Mouse (Mus musculus) hindbrain, embryonic 15.5 days (tissue): ENCODE results near the gene Dnajc30. TPM values are rescaled to one million over a fixed set of nuclear protein-coding genes. Genes with fewer than 3 reads are reported as not detected.

Experiments used
- ATAC-seq: fragments of 200-750 bp; cut with Nextera tagmentation; 2 replicates; pipeline ENCODE4 v1.8.0; 2017; ENCODE audit warnings: low read depth, moderate number of reproducible peaks, moderate TSS enrichment; ENCODE audit not compliant: low FRiP score
- H3K27ac ChIP-seq: fragments of 300-500 bp; sonication (generic); replicated peaks from 2 replicates; pipeline ENCODE4 v1.5.1; 2015; ENCODE audit warnings: mild to moderate bottlenecking, inconsistent platforms
- H3K27me3 ChIP-seq: fragments of 300-500 bp; sonication (generic); 2 replicates; pipeline ENCODE4 v1.6.1; 2015; ENCODE audit warnings: control low read depth, inconsistent platforms
- H3K36me3 ChIP-seq: fragments of 300-500 bp; sonication (generic); 2 replicates; pipeline ENCODE4 v1.6.1; 2015; ENCODE audit warnings: control low read depth, inconsistent platforms
- H3K4me1 ChIP-seq: fragments of 300-500 bp; sonication (generic); replicated peaks from 2 replicates; pipeline ENCODE4 v1.6.1; 2015; ENCODE audit warnings: control low read depth, inconsistent platforms
- H3K4me2 ChIP-seq: fragments of 300-500 bp; sonication (generic); 2 replicates; pipeline ENCODE4 v1.6.1; 2015; ENCODE audit warnings: moderate library complexity, mild to moderate bottlenecking, inconsistent platforms
- H3K4me3 ChIP-seq: fragments of 300-500 bp; sonication (generic); 2 replicates; pipeline ENCODE4 v1.5.1; 2015; ENCODE audit warnings: mild to moderate bottlenecking, inconsistent platforms
- H3K9ac ChIP-seq: fragments of 300-500 bp; sonication (generic); 2 replicates; pipeline ENCODE4 v1.6.1; 2015; ENCODE audit warnings: inconsistent platforms
- H3K9me3 ChIP-seq: fragments of 300-500 bp; sonication (generic); 2 replicates; pipeline ENCODE4 v1.6.1; 2016; ENCODE audit warnings: control low read depth, inconsistent platforms
- WGBS: fragments of 180-500 bp; shearing (Covaris S2); methylation state at CpG from one replicate; pipeline ENCODE4 v1.1.7; 2015; 5-methylcytosine and 5-hydroxymethylcytosine counted together
- polyA plus RNA-seq: library from polyadenylated mRNA; unstranded; fragments of >200 nt; fragmentation: Nextera tagmentation; extraction: Ambion mirVana; gene quantifications from 2 replicates; pipeline ENCODE4 v1.2.1, GENCODE M21; 2015

Gene Dnajc30
- polyA plus RNA-seq, 1 experiment from 2014 or later = 42.9 TPM

DNA sequence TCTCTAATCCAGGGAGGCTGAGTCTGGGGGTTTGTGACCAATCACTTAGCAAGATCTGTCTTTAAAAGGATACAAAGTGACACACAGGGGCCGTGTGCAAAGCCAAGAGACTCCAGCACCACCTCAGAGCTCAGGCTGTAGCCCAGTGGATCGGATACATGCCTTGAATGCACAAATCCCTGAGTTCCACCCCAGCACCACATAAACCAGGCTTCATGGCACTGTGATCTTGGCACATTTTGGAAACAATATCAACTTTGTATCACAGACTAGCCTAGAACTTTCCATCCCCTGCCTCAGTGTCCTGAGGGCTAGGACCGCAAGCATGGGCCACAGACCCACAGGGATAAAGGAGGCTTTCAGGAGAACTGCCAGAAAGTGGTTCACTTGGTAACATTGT lies 2.0 kb downstream of the Dnajc30 start:
- no peaks in the 10 kb centered on the region for H3K27me3 ChIP-seq
- H3K36me3 ChIP-seq = peaks cover 16% of the 10 kb centered on the region
- H3K4me1 ChIP-seq = peaks cover 25% of the 10 kb centered on the region
- H3K9me3 ChIP-seq = no peaks in the 10 kb centered on the region
- H3K9ac ChIP-seq = no peak overlapping the region
- WGBS = 93% methylated on average over 3 of the region's 3 CpGs
- H3K4me3 ChIP-seq = no peak overlapping the region
- ATAC-seq = no peak
- peak overlapping the region; percentile 95; the same call in 1 of the 2 replicates for H3K4me2 ChIP-seq
- no peak overlapping the region for H3K27ac ChIP-seq

- Histone ChIP-seq H3K4me1 (peaks cover 14% of the 10 kb centered on the region), H3K4me3 (no peak overlapping the region), H3K36me3 (peaks cover 28% of the 10 kb centered on the region), H3K9ac (no peak overlapping the region), H3K4me2 (no peak overlapping the region), H3K9me3 (no peaks in the 10 kb centered on the region), H3K27me3 (no peaks in the 10 kb centered on the region), H3K27ac (no peak overlapping the region)
- no peak for ATAC-seq
- 97% methylated on average over 3 of the region's 3 CpGs for WGBS
Observed at GRCm38 (mm10) chr5:135070448-135070847, 6.4 kb downstream of the Dnajc30 start.

DNA sequence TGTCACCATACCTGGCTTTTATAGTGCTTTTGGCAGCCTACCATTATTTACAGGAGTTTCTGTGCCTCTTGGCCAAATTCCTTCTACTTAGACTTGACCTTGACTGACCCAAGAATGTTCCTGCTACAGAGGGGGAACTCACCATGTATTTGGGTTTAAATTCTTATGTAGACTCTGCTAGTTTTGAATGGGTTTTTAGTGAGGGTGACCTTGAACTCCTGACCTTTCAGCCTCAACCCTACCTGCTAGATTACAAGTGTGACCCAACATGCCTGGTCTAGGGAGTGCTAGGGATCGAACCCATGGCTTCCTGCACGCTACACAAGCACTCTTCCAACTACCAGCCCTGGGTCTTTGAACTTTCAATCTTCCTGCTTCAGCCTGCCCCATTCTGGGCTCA lies 8.1 kb downstream of the Dnajc30 start:
- Histone ChIP-seq H3K4me3 (no peak overlapping the region), H3K9ac (no peak overlapping the region), H3K4me1 (peaks cover 17% of the 10 kb centered on the region), H3K27ac (no peak overlapping the region), H3K9me3 (no peaks in the 10 kb centered on the region), H3K27me3 (no peaks in the 10 kb centered on the region), H3K36me3 (peaks cover 26% of the 10 kb centered on the region), H3K4me2 (no peak overlapping the region)
- WGBS = 96% methylated on average over 2 of the region's 2 CpGs
- no peak for ATAC-seq

DNA sequence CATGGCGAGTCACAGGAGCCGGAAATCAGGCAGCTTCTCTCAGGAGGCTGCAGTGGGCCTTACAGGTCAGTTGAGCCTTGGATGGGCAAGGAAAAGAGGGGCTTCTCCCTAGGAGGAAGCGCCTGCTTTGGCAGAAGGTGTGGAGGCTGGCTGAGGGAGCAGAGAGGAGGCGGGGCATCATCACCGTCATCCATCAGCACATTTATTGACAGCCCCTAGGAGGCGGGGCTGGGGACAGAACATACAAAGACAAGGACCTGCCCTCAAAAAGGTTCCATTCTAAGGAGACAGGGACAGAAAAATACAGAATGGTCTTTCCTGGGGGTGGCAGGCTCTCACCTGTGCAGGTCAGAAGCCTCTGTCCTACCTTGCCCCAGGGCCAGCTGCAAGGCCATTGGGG lies 8.7 kb downstream of the Dnajc30 start:
- ATAC-seq = no peak
- peaks cover 24% of the 10 kb centered on the region for H3K36me3 ChIP-seq
- no peak overlapping the region for H3K9ac ChIP-seq
- H3K4me3 ChIP-seq = no peak overlapping the region
- no peak overlapping the region for H3K4me2 ChIP-seq
- WGBS = 61% methylated on average over 6 of the region's 6 CpGs
- peaks cover 17% of the 10 kb centered on the region for H3K4me1 ChIP-seq
- H3K27ac ChIP-seq = no peak overlapping the region
- no peaks in the 10 kb centered on the region for H3K9me3 ChIP-seq
- no peaks in the 10 kb centered on the region for H3K27me3 ChIP-seq

GRCm38 (mm10) chr5:135073349-135074150 lies 9.5 kb downstream of the Dnajc30 start:
- 20% methylated on average over 25 of the region's 26 CpGs for WGBS
- no peak overlapping the region for H3K4me3 ChIP-seq
- no peaks in the 10 kb centered on the region for H3K9me3 ChIP-seq
- no peak overlapping the region for H3K9ac ChIP-seq
- peaks cover 20% of the 10 kb centered on the region for H3K4me1 ChIP-seq
- H3K27ac ChIP-seq = no peak overlapping the region
- no peaks in the 10 kb centered on the region for H3K27me3 ChIP-seq
- no peak for ATAC-seq
- H3K36me3 ChIP-seq = peaks cover 17% of the 10 kb centered on the region; the same call in 1 of the 2 replicates
- H3K4me2 ChIP-seq = no peak overlapping the region

GRCm38 (mm10) chr5:135075655-135076054 lies 11.7 kb downstream of the Dnajc30 start:
- Histone ChIP-seq H3K9ac (no peak overlapping the region), H3K9me3 (no peaks in the 10 kb centered on the region), H3K27me3 (no peaks in the 10 kb centered on the region), H3K4me1 (peaks cover 21% of the 10 kb centered on the region), H3K36me3 (peaks cover 16% of the 10 kb centered on the region; the same call in 1 of the 2 replicates), H3K4me2 (no peak overlapping the region), H3K27ac (no peak overlapping the region), H3K4me3 (no peak overlapping the region)
- no peak for ATAC-seq
- 70% methylated on average over 4 of the region's 4 CpGs for WGBS

DNA sequence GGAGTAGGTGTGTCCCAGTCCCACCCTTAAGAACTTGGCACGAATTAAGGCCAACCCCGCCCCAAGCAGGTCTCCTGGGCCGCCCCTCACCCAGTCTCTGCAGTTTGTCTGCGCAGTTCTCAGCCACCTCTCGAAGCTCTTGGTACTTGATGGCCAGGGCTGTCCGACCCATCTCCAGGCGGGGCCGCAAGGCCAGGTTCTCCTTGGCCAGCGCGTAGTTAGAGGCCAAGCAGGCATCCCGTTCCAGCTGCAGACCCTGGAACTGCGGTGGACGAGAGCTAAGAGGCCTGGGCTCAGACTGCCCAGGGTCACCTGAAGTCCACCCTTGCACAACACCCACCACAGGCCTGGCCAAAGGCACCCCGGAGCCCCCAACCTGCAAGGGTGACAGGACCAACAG lies 12.4 kb downstream of the Dnajc30 start:
- peak overlapping the region; percentile 81 for H3K4me2 ChIP-seq
- no peaks in the 10 kb centered on the region for H3K9me3 ChIP-seq
- peaks cover 16% of the 10 kb centered on the region; the same call in 1 of the 2 replicates for H3K36me3 ChIP-seq
- H3K4me1 ChIP-seq = peaks cover 21% of the 10 kb centered on the region
- 88% methylated on average over 14 of the region's 14 CpGs for WGBS
- peak overlapping the region; percentile 100 for H3K9ac ChIP-seq
- H3K27ac ChIP-seq = peak overlapping the region; percentile 93
- H3K27me3 ChIP-seq = no peaks in the 10 kb centered on the region
- no peak for ATAC-seq
- H3K4me3 ChIP-seq = peak overlapping the region; percentile 98

DNA sequence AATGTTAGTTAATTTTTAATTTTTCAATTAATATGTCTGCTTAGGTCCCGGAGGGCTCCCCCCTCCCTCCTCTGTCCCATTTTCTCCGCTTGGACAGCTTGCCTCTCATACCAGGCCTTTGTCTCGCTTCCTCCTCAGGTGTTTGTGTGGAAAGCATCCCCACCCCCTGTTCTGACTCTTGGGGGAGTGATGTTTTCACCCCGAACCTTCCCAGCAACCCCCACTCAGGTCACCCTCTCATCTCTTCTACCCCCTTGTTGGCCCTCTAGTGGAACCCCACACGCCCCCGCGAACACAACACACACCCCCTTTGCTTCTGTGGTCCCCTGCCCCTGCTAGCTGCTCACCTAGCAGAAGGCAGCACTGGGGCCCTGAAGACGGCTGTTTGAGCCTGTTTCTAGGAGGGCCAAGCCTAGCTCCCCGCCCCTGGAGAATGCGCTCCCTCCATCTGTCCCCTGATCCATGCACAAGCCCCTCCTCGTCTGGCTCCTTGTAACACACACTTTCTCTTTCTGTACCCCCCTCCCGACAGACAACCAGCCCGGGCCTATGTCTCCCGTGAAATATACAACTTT lies 13.0 kb downstream of the Dnajc30 start:
- WGBS = 10% methylated on average over 14 of the region's 14 CpGs
- Histone ChIP-seq H3K9ac (peak overlapping the region; percentile 100), H3K27ac (peak overlapping the region; percentile 93), H3K36me3 (peaks cover 13% of the 10 kb centered on the region; the same call in 1 of the 2 replicates), H3K27me3 (no peaks in the 10 kb centered on the region), H3K4me2 (peak overlapping the region; percentile 81), H3K9me3 (no peaks in the 10 kb centered on the region), H3K4me3 (peak overlapping the region; percentile 98), H3K4me1 (peaks cover 21% of the 10 kb centered on the region)
- ATAC-seq = peak; percentile 56

DNA sequence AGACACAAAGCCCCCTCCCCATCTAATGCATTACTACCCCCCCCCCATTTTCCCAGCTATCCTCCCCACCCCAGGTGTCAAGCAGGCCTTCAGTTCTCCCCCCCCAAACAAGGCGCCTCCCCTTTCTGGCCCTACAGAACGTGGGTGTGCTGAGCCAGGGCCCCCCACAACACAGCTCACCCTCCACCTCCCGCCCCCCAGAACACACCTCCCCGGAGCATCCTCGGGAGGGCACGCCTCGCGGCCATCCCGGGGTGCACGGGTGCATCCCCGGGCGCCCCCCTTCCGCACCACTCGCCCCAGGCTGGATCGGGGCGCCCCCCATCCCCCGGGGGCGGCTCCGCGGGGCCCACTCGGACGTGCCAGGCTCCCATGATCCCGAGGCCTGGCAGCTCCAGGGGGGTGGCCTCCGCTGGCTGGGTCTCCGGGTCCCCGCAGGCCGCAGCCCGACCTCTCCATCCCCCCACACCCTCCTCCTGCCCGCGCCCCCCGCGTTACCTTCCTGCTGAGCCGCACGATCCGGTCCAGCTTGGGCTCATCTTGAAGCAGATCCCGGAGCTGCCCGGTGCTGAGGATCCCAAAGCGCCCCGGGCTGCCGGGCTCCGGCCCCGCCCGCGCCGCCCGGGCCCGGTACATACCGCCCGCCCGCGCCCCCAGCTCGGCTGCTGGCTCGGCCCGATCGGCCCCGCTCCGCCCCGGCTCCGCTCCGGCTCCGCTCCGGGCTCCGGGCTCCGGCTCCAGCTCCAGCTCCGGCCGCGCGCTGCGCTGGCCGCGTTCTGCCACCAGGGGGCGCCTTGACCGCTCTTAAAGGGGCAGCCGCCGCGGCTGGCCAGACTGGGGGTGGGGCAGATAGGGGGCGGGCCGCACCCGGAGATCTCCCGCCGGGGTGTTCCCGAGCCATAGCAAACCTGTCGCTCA lies 13.8 kb downstream of the Dnajc30 start, which contains the start of gene Vps37d:
Gene Vps37d, minus strand, starts transcription at position 703 of the 918 bp plus-strand sequence.
- Histone ChIP-seq H3K4me2 (peak within 1 kb of the TSS; percentile 81), H3K9me3 (no peaks in the 10 kb centered on the region), H3K36me3 (peaks cover 6% of the 10 kb centered on the region; the same call in 1 of the 2 replicates), H3K27ac (peak within 1 kb of the TSS; percentile 93), H3K4me3 (peak within 1 kb of the TSS; percentile 98), H3K27me3 (no peaks in the 10 kb centered on the region), H3K4me1 (peaks cover 21% of the 10 kb centered on the region), H3K9ac (peak within 1 kb of the TSS; percentile 100)
- peak; percentile 84 for ATAC-seq
- WGBS = 1% methylated on average over 60 of the region's 83 CpGs

GRCm38 (mm10) chr5:135078482-135078810 lies 14.4 kb downstream of the Dnajc30 start:
- WGBS = 3% methylated on average over 11 of the region's 11 CpGs
- peak overlapping the region; percentile 81 for H3K4me2 ChIP-seq
- peak overlapping the region; percentile 98 for H3K4me3 ChIP-seq
- peaks cover 15% of the 10 kb centered on the region for H3K4me1 ChIP-seq
- H3K9ac ChIP-seq = peak overlapping the region; percentile 100
- ATAC-seq = peak; percentile 54
- H3K9me3 ChIP-seq = no peaks in the 10 kb centered on the region
- peaks cover 4% of the 10 kb centered on the region; the same call in 1 of the 2 replicates for H3K36me3 ChIP-seq
- peak overlapping the region; percentile 93 for H3K27ac ChIP-seq
- no peaks in the 10 kb centered on the region for H3K27me3 ChIP-seq

DNA sequence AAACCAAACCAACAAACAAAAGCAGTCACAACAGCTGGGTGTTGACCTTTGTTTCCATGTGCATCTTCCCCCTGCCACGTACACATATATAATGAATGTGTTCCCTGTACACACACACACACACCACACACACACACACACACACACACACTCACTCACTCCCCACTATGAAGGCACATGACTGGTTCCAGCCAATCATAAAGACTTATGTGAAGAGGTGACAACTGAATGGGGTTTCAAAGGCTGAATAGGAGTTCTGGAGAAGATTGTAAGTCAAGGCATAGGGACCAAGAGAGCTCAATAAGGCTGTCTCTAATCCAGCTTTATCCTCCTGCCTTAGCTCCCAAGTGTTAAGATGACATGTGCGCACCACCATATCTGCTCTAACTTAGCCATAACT lies 15.6 kb downstream of the Dnajc30 start:
- no peak overlapping the region for H3K9ac ChIP-seq
- no peak overlapping the region for H3K4me2 ChIP-seq
- ATAC-seq = no peak
- H3K4me3 ChIP-seq = no peak overlapping the region
- peaks cover 4% of the 10 kb centered on the region; the same call in 1 of the 2 replicates for H3K36me3 ChIP-seq
- H3K27me3 ChIP-seq = no peaks in the 10 kb centered on the region
- 93% methylated on average over 2 of the region's 2 CpGs for WGBS
- no peak overlapping the region for H3K27ac ChIP-seq
- H3K9me3 ChIP-seq = no peaks in the 10 kb centered on the region
- H3K4me1 ChIP-seq = peaks cover 15% of the 10 kb centered on the region
